Mouse (Mus musculus) spleen, adult 2 months (tissue): ENCODE data around the gene Rac2.
A peak's percentile ranks its signal among the peaks of the same experiment; 100 is the strongest.

ENCODE experiments used
- CTCF ChIP-seq: fragments of 200-500 bp; IDR thresholded peaks from 2 replicates; pipeline ENCODE4 v1.5.1; 2011; ENCODE audit warnings: mild to moderate bottlenecking, inconsistent platforms; ENCODE audit not compliant: insufficient read depth, insufficient read length, insufficient replicate concordance; ENCODE audit errors: extremely low read depth
- POLR2A ChIP-seq: fragments of 200-500 bp; IDR thresholded peaks from 2 replicates; pipeline ENCODE4 v1.6.1; 2011; ENCODE audit warnings: low read depth, low read length, inconsistent platforms

- TF ChIP-seq POLR2A (no peak), CTCF (peak; percentile 75; the same call in 1 of the 2 replicates)
Observed at GRCm38 (mm10) chr15:78514393-78515146, 58.0 kb downstream of the Rac2 start.
